Mouse (Mus musculus) thymus, adult 2 months (tissue): ENCODE measurements at regions not wholly inside any gene's neighbourhood (a gene's known extent, or its start where the extent isn't known, plus 50 kb on each side); places are given as distances from the start of the nearest gene placed in this dataset.

Experiments
- CTCF ChIP-seq: fragments of 200-500 bp; IDR thresholded peaks from 2 replicates; pipeline ENCODE4 v1.5.1; 2012; ENCODE audit warnings: mild to moderate bottlenecking, control low read depth, low read length, moderate library complexity, borderline replicate concordance; ENCODE audit not compliant: control insufficient read depth, poor library complexity, insufficient read depth; ENCODE audit errors: extremely low read depth
- POLR2A ChIP-seq: fragments of 200-500 bp; IDR thresholded peaks from 2 replicates; pipeline ENCODE4 v1.6.1; 2012; ENCODE audit warnings: mild to moderate bottlenecking, low read length, control low read depth, moderate library complexity; ENCODE audit not compliant: control insufficient read depth, poor library complexity, insufficient read depth; ENCODE audit errors: extremely low read depth

- TF ChIP-seq POLR2A (no peak), CTCF (no peak)
These were observed 109.0 kb upstream of the Thy1 start for GRCm38 (mm10) chr9:43934012-43934690.
